Mouse (Mus musculus): Measurements from ENCODE around the gene Cped1. TPM values are rescaled to one million over a fixed set of nuclear protein-coding genes. Genes with fewer than 3 reads are reported as not detected.
"Not testable (repeated sequence)": the region's sequence is repeated elsewhere in the genome, so short reads cannot be mapped to it uniquely, and the experiment has no call there.

Gene Cped1
- polyA plus RNA-seq, 1 experiment from 2014 or later: 41.8 TPM

GRCm38 (mm10) chr6:22030381-22030780, 44.7 kb downstream of the Cped1 start:
- WGBS: 86% methylated on average over 7 of the region's 7 CpGs
- H3K9ac ChIP-seq: no peak overlapping the region
- H3K36me3 ChIP-seq: peaks cover 4% of the 10 kb centered on the region; the same call in 1 of the 2 replicates
- H3K4me1 ChIP-seq: peaks cover 23% of the 10 kb centered on the region
- H3K27me3 ChIP-seq: no peaks in the 10 kb centered on the region
- ATAC-seq (replicated peaks; ENCODE audit: low FRiP score): no peak
- H3K27ac ChIP-seq: no peak overlapping the region
- H3K9me3 ChIP-seq (replicated peaks): no peaks in the 10 kb centered on the region
- no peak overlapping the region for H3K4me2 ChIP-seq
- no peak overlapping the region for H3K4me3 ChIP-seq (replicated peaks)

- no peak overlapping the region for H3K27ac ChIP-seq
- no peak for ATAC-seq (replicated peaks; ENCODE audit: low FRiP score)
- H3K9me3 ChIP-seq (replicated peaks): no peaks in the 10 kb centered on the region
- no peak overlapping the region for H3K9ac ChIP-seq
- no peaks in the 10 kb centered on the region for H3K27me3 ChIP-seq
- peaks cover 20% of the 10 kb centered on the region for H3K4me1 ChIP-seq
- WGBS: 59% methylated on average over 4 of the region's 4 CpGs
- H3K4me3 ChIP-seq (replicated peaks): no peak overlapping the region
- H3K36me3 ChIP-seq: peaks cover 4% of the 10 kb centered on the region; the same call in 1 of the 2 replicates
- H3K4me2 ChIP-seq: no peak overlapping the region
Observed at GRCm38 (mm10) chr6:22033188-22033587, 47.5 kb downstream of the Cped1 start.

GRCm38 (mm10) chr6:22035408-22035807, 49.7 kb downstream of the Cped1 start:
- Histone ChIP-seq H3K4me3 (replicated peaks) (no peak overlapping the region), H3K9ac (no peak overlapping the region), H3K4me2 (no peak overlapping the region), H3K27me3 (no peaks in the 10 kb centered on the region), H3K27ac (0 out of 2 replicates have a peak overlapping the region, but pooled peaks have one; percentile 18), H3K4me1 (peaks cover 18% of the 10 kb centered on the region), H3K9me3 (replicated peaks) (no peaks in the 10 kb centered on the region), H3K36me3 (peaks cover 1% of the 10 kb centered on the region; the same call in 1 of the 2 replicates)
- WGBS: 62% methylated on average over 6 of the region's 6 CpGs
- ATAC-seq (replicated peaks; ENCODE audit: low FRiP score): no peak

- no peaks in the 10 kb centered on the region for H3K27me3 ChIP-seq
- WGBS: 84% methylated on average over 3 of the region's 3 CpGs
- no peak overlapping the region for H3K27ac ChIP-seq
- peaks cover 17% of the 10 kb centered on the region for H3K4me1 ChIP-seq
- no peak overlapping the region for H3K4me3 ChIP-seq (replicated peaks)
- H3K4me2 ChIP-seq: no peak overlapping the region
- no peaks in the 10 kb centered on the region for H3K9me3 ChIP-seq (replicated peaks)
- no peak overlapping the region for H3K9ac ChIP-seq
- no peaks in the 10 kb centered on the region for H3K36me3 ChIP-seq
- ATAC-seq (replicated peaks; ENCODE audit: low FRiP score): no peak
Observed at GRCm38 (mm10) chr6:22035895-22036294, 50.2 kb downstream of the Cped1 start.

- WGBS: 65% methylated on average over 8 of the region's 8 CpGs
- Histone ChIP-seq H3K4me2 (no peak overlapping the region), H3K9me3 (replicated peaks) (no peaks in the 10 kb centered on the region), H3K27me3 (no peaks in the 10 kb centered on the region), H3K4me3 (replicated peaks) (no peak overlapping the region), H3K36me3 (no peaks in the 10 kb centered on the region), H3K4me1 (peaks cover 17% of the 10 kb centered on the region), H3K27ac (no peak overlapping the region), H3K9ac (no peak overlapping the region)
- ATAC-seq (replicated peaks; ENCODE audit: low FRiP score): no peak
Observed at GRCm38 (mm10) chr6:22036396-22036795, 50.7 kb downstream of the Cped1 start.

- no peak for ATAC-seq (replicated peaks; ENCODE audit: low FRiP score)
- H3K4me3 ChIP-seq (replicated peaks): no peak overlapping the region
- H3K9me3 ChIP-seq (replicated peaks): no peaks in the 10 kb centered on the region
- H3K4me1 ChIP-seq: peaks cover 17% of the 10 kb centered on the region
- H3K27me3 ChIP-seq: no peaks in the 10 kb centered on the region
- WGBS: 60% methylated on average over 1 of the region's 1 CpGs
- no peak overlapping the region for H3K4me2 ChIP-seq
- H3K9ac ChIP-seq: no peak overlapping the region
- H3K27ac ChIP-seq: 0 out of 2 replicates have a peak overlapping the region, but pooled peaks have one; percentile 37
- H3K36me3 ChIP-seq: no peaks in the 10 kb centered on the region
Observed at GRCm38 (mm10) chr6:22036911-22037310, 51.2 kb downstream of the Cped1 start.

- H3K9me3 ChIP-seq (replicated peaks): no peaks in the 10 kb centered on the region
- no peaks in the 10 kb centered on the region for H3K36me3 ChIP-seq
- ATAC-seq (replicated peaks; ENCODE audit: low FRiP score): no peak
- no peak overlapping the region for H3K4me2 ChIP-seq
- no peaks in the 10 kb centered on the region for H3K27me3 ChIP-seq
- 54% methylated on average over 4 of the region's 4 CpGs for WGBS
- no peak overlapping the region for H3K9ac ChIP-seq
- peaks cover 17% of the 10 kb centered on the region for H3K4me1 ChIP-seq
- H3K27ac ChIP-seq: peak overlapping the region; percentile 3; the same call in 1 of the 2 replicates
- no peak overlapping the region for H3K4me3 ChIP-seq (replicated peaks)
Observed at GRCm38 (mm10) chr6:22037441-22038050, 51.8 kb downstream of the Cped1 start.

GRCm38 (mm10) chr6:22039666-22040065, 54.0 kb downstream of the Cped1 start:
- not testable (repeated sequence) for ATAC-seq (replicated peaks; ENCODE audit: low FRiP score); H3K9ac ChIP-seq; H3K27me3 ChIP-seq; H3K27ac ChIP-seq; H3K4me3 ChIP-seq (replicated peaks); H3K36me3 ChIP-seq; H3K4me2 ChIP-seq; H3K9me3 ChIP-seq (replicated peaks)
- peaks cover 13% of the 10 kb centered on the region for H3K4me1 ChIP-seq
- WGBS: 79% methylated on average over 7 of the region's 7 CpGs

- H3K9me3 ChIP-seq (replicated peaks): no peaks in the 10 kb centered on the region
- no peak overlapping the region for H3K9ac ChIP-seq
- ATAC-seq (replicated peaks; ENCODE audit: low FRiP score): no peak
- H3K27me3 ChIP-seq: no peaks in the 10 kb centered on the region
- peaks cover 15% of the 10 kb centered on the region for H3K4me1 ChIP-seq
- WGBS: 42% methylated on average over 9 of the region's 9 CpGs
- H3K36me3 ChIP-seq: no peaks in the 10 kb centered on the region
- H3K4me3 ChIP-seq (replicated peaks): no peak overlapping the region
- H3K27ac ChIP-seq: peak overlapping the region; percentile 52; the same call in 1 of the 2 replicates
- 0 out of 2 replicates have a peak overlapping the region, but pooled peaks have one; percentile 24 for H3K4me2 ChIP-seq
Observed at GRCm38 (mm10) chr6:22044880-22045605, 59.3 kb downstream of the Cped1 start.

- ATAC-seq (replicated peaks; ENCODE audit: low FRiP score): no peak
- 40% methylated on average over 2 of the region's 2 CpGs for WGBS
- no peak overlapping the region for H3K4me2 ChIP-seq
- H3K27ac ChIP-seq: no peak overlapping the region
- H3K4me3 ChIP-seq (replicated peaks): no peak overlapping the region
- H3K9ac ChIP-seq: no peak overlapping the region
- H3K27me3 ChIP-seq: no peaks in the 10 kb centered on the region
- no peaks in the 10 kb centered on the region for H3K9me3 ChIP-seq (replicated peaks)
- peaks cover 15% of the 10 kb centered on the region for H3K4me1 ChIP-seq
- peaks cover 7% of the 10 kb centered on the region for H3K36me3 ChIP-seq
Observed at GRCm38 (mm10) chr6:22047101-22047500, 61.4 kb downstream of the Cped1 start.

GRCm38 (mm10) chr6:22049093-22049492, 63.4 kb downstream of the Cped1 start:
- H3K36me3 ChIP-seq: peaks cover 16% of the 10 kb centered on the region
- peaks cover 13% of the 10 kb centered on the region for H3K4me1 ChIP-seq
- H3K4me2 ChIP-seq: 0 out of 2 replicates have a peak overlapping the region, but pooled peaks have one; percentile 12
- H3K9me3 ChIP-seq (replicated peaks): no peaks in the 10 kb centered on the region
- H3K27me3 ChIP-seq: no peaks in the 10 kb centered on the region
- H3K4me3 ChIP-seq (replicated peaks): no peak overlapping the region
- H3K9ac ChIP-seq: no peak overlapping the region
- H3K27ac ChIP-seq: peak overlapping the region; percentile 48
- 73% methylated on average over 5 of the region's 5 CpGs for WGBS
- no peak for ATAC-seq (replicated peaks; ENCODE audit: low FRiP score)

- Histone ChIP-seq H3K4me1 (peaks cover 9% of the 10 kb centered on the region; the same call in 1 of the 2 replicates), H3K9ac (no peak overlapping the region), H3K4me2 (no peak overlapping the region), H3K4me3 (replicated peaks) (no peak overlapping the region), H3K27me3 (no peaks in the 10 kb centered on the region), H3K27ac (no peak overlapping the region), H3K9me3 (replicated peaks) (no peaks in the 10 kb centered on the region), H3K36me3 (peaks cover 16% of the 10 kb centered on the region)
- no peak for ATAC-seq (replicated peaks; ENCODE audit: low FRiP score)
- WGBS: 87% methylated on average over 3 of the region's 3 CpGs
Observed at GRCm38 (mm10) chr6:22051526-22051925, 65.8 kb downstream of the Cped1 start.
